Mouse (Mus musculus): ENCODE measurements around the gene Ccdc57.
"Not testable (repeated sequence)": the region's sequence is repeated elsewhere in the genome, so short reads cannot be mapped to it uniquely, and the experiment has no call there.

Gene Ccdc57

GRCm38 (mm10) chr11:120903159-120903850, 29.4 kb downstream of the Ccdc57 start:
- ATAC-seq (ENCODE audit: low TSS enrichment): peak; percentile 72; the same call in 1 of the 2 replicates

GRCm38 (mm10) chr11:120902487-120903142, 30.1 kb downstream of the Ccdc57 start:
- no peak for ATAC-seq (ENCODE audit: low TSS enrichment)

GRCm38 (mm10) chr11:120901729-120902486, 30.8 kb downstream of the Ccdc57 start:
- no peak for ATAC-seq (ENCODE audit: low TSS enrichment)

- ATAC-seq (ENCODE audit: low TSS enrichment): no peak
Observed at GRCm38 (mm10) chr11:120900276-120901244, 32.1 kb downstream of the Ccdc57 start.

- ATAC-seq (ENCODE audit: low TSS enrichment): no peak
Observed at GRCm38 (mm10) chr11:120898114-120898548, 34.5 kb downstream of the Ccdc57 start.

GRCm38 (mm10) chr11:120895441-120895840, 37.2 kb downstream of the Ccdc57 start:
- no peak for ATAC-seq (ENCODE audit: low TSS enrichment)

- peak; percentile 50; the same call in 1 of the 2 replicates for ATAC-seq (ENCODE audit: low TSS enrichment)
Observed at GRCm38 (mm10) chr11:120894397-120894796, 38.3 kb downstream of the Ccdc57 start.

- no peak for ATAC-seq (ENCODE audit: low TSS enrichment)
Observed at GRCm38 (mm10) chr11:120889216-120889615, 43.5 kb downstream of the Ccdc57 start.

GRCm38 (mm10) chr11:120888718-120889117, 44.0 kb downstream of the Ccdc57 start:
- peak; percentile 55; the same call in 1 of the 2 replicates for ATAC-seq (ENCODE audit: low TSS enrichment)

GRCm38 (mm10) chr11:120887502-120887901, 45.2 kb downstream of the Ccdc57 start:
- no peak for ATAC-seq (ENCODE audit: low TSS enrichment)

- ATAC-seq (ENCODE audit: low TSS enrichment): no peak
Observed at GRCm38 (mm10) chr11:120886462-120886861, 46.2 kb downstream of the Ccdc57 start.

GRCm38 (mm10) chr11:120883601-120884000, 49.1 kb downstream of the Ccdc57 start:
- ATAC-seq (ENCODE audit: low TSS enrichment): no peak

GRCm38 (mm10) chr11:120882931-120883330, 49.7 kb downstream of the Ccdc57 start:
- no peak for ATAC-seq (ENCODE audit: low TSS enrichment)

- ATAC-seq (ENCODE audit: low TSS enrichment): no peak
Observed at GRCm38 (mm10) chr11:120873206-120873605, 59.5 kb downstream of the Ccdc57 start.

GRCm38 (mm10) chr11:120871521-120871920, 61.2 kb downstream of the Ccdc57 start:
- ATAC-seq (ENCODE audit: low TSS enrichment): no peak

GRCm38 (mm10) chr11:120865816-120866215, 66.9 kb downstream of the Ccdc57 start:
- ATAC-seq (ENCODE audit: low TSS enrichment): no peak

GRCm38 (mm10) chr11:120862819-120863218, 69.9 kb downstream of the Ccdc57 start:
- ATAC-seq (ENCODE audit: low TSS enrichment): no peak

- not testable (repeated sequence) for ATAC-seq (ENCODE audit: low TSS enrichment)
Observed at GRCm38 (mm10) chr11:120855938-120856337, 76.7 kb downstream of the Ccdc57 start.

- no peak for ATAC-seq (ENCODE audit: low TSS enrichment)
Observed at GRCm38 (mm10) chr11:120853788-120854187, 78.9 kb downstream of the Ccdc57 start.

GRCm38 (mm10) chr11:120853158-120853557, 79.5 kb downstream of the Ccdc57 start:
- ATAC-seq (ENCODE audit: low TSS enrichment): no peak

Measured in frontal cortex, adult (tissue).